Mouse (Mus musculus): ENCODE results near the gene Clk2.
A peak's percentile ranks its signal among the peaks of the same experiment; 100 is the strongest.
"Not testable (repeated sequence)": the region's sequence is repeated elsewhere in the genome, so short reads cannot be mapped to it uniquely, and the experiment has no call there.

The Clk2 gene

DNA sequence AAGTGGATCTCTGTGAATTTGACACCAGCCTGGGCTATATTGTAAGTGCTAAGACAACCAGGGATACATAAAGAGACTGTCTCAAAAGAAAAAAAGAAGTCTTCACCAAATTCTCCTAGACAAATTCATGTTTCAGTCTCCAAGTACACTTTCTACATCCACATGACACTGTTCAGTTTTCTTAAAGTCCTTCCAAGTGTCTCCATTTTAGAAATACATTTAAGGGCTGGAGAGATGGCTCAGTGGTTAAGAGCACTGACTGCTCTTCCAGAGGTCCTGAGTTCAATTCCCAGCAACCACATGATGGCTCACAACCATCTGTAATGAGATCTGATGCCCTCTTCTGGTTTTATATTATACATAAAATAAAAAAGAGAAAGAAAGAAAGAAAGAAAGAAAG, 3.4 kb upstream of the Clk2 start:
- not testable (repeated sequence) for DNase-seq

DNA sequence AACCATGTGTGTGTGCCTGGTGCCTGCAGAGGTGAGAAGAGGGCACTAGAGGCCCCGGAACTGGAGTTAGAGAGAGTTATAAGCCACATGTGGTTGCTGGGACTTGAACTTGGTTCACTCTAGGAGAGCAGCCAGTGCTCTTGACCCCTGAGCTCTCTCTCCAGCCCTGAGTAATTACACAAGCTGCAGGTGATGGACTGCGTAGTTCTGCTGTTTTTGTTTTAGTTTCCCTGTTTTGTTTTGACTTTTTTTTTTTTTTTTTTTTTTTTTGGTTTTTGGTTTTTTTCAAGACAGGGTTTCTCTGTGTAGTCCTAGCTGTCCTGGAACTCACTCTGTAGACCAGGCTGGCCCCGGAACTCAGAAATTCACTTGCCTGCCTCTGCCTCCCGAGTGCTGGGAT, 2.8 kb upstream of the Clk2 start:
- no peak for DNase-seq

DNA sequence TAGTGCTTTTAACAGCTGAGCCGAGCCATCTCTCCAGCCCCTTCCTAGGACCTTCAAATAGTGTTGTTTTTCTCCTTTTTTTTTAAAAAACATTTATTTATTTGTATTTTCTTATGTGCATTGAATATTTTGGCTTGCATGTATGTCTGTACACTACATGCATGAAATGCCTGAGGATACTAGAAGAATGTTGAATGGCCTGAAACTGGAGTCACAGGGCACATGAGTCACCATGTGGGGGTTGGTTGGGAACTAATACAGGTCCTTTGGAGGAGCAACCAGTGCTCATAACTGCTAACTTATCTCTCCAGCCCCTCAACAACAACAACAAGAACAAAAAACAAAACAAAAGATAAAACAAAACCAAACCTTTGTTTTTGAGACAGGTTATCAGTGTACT, 1.5 kb upstream of the Clk2 start:
- no peak for DNase-seq

DNA sequence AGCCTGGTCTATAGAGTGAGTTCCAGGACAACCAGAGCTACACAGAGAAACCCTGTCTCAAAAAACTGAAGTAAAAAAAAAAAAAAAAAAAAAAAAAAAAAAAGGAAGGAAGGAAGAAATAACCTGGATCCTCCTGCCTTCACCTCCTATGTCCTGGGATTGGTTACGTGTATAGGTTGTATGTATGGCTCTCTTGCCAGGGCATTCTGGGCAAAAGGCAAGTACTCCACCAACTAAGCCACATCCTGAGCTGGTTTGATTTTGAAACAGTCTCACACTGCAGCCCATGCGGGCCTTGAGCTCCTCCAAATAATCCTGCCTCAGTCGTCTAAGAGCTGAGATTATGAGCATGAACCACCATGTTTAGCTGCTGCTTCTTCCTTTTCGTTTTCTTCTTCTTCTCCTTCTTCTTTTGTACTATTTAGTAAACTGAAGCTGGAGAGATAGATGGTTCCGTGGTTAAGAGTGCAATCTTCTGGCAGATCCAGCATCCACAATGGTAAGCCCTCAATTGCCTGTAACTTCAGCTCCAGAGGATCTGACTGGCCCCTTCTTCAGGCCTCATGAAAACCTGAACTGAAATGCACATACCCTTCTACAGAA, 851 bp upstream of the Clk2 start:
- no peak for DNase-seq

DNA sequence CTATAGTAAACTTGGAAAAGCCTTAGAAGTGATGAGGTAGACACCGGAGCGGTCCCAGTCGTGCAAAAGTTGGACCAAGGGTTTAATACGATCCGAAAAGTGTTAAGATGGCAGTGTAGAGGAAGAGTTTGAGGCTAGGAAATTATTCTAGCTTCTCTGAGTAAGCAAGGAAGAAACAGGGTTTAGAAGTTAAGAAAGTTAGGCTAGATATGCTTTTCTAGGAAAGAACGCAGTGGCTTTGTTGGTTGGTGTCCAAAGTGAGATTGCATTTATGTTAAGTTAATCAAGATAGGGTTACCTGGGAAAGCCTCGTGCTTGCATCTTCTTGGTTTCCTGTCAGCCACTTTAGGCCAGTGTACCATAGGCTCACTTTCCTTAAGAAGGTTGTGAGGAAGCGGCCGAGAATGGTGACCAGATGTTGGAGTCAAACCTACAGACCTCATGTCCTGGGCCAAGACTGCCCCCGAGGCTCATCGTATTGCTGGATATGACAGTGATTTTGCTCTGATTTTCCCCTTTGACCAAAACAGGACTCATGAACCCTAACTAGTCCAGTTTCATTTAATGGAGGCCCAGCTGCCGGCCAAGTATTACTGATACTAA, 774 bp downstream of the Clk2 start:
- DNase-seq = no peak

DNA sequence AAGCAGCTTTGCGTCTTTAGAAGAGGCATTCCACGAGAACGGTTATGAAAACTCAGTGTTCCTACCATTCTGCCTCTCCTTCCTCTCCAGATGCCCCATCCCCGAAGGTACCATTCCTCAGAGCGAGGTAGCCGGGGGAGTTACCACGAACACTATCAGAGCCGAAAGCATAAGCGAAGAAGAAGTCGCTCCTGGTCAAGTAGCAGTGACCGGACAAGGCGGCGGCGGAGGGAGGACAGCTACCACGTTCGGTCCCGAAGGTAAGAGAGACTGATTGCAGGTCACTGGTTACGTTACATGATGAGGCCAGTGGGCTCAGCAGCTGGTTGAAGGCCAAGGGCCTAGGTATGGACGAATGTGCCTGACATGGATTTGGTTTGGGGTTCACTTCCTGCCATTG, 2.4 kb downstream of the Clk2 start:
- no peak for DNase-seq

DNA sequence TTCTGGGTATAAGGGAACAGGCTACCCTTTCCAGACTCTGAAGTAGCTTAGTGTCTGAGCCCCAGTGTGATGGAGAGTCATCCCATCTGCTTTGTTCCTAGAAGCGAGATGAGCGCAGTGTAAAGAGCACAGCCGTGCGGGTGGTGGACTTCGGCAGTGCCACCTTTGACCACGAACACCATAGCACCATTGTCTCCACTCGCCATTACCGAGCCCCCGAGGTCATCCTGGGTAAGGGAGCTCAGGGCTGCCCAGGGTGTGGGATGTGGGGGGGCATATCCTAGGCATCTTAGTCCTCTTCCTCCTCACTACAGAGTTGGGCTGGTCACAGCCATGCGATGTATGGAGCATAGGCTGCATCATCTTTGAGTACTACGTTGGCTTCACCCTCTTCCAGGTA, 10.2 kb downstream of the Clk2 start:
- no peak for DNase-seq

DNA sequence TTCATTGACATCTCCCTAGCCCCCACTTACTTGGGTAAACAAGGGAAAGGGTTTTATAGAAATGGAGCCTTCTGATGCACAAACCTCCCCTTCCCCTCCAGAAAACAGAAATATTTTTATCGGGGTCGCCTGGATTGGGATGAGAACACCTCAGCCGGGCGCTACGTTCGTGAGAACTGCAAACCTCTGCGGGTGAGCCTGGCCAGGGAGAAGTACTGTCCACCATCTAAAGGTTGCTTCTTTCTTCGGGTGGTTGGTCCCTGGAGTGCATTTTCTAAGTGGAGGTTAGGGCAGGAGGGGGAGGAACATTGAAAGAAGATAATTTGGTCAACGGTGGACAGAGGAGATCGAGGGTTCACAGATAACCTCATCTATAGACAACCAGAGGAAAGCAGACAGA, 10.9 kb downstream of the Clk2 start:
- no peak for DNase-seq

DNA sequence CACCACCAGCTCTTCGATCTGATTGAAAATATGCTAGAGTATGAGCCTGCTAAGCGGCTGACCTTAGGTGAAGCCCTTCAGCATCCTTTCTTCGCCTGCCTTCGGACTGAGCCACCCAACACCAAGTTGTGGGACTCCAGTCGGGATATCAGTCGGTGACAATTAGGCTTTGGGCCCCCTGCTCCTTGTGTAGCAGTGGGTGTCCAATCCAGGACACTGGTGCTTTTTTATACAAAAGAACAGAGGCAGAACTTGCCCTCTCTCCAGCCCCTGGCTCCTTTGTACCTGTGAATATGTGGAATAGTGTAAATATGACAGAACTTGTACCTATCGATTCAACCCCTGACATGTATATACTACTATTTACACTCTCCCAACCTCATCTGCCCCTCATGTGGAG, 11.8 kb downstream of the Clk2 start:
- no peak for DNase-seq

DNA sequence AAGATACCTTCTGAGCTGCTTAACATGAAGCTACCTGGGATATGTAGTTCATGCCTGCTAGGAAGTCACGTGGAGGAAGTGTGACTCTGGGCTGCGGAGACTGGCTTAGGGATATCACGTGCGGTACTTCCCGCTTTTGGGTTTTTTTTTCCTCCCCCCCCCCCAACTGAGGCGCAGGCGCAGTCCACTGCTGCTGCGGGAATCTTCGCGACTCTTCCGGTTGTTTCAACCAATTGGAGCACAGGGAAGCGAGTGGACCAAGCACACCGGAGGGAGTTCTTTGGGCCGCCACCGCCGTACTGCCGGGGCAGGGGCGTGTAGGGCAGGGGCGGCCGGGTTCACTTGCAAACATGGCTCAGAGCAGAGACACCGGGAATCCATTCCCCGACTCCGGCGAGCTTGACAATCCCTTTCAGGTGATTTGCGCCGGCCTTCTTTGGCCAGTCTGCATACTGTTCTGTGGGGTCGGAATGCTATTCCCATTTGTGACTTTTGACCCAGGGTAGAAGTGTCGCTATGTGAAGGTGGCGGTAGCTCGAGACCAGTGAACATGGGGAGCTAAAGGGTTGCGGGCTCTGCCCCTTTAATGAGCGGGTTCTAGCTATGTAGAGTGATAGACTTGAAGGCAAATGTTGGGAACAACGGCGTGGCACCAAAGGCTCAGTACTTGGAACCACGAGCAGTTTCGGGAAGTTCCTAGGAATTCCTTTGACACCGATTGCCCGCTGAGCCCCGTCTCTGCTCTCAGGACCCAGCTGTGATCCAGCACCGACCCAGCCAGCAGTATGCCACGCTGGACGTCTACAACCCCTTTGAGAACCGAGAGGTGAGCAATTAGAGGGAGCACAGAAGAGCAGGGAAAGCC, 12.9 kb downstream of the Clk2 start, which contains the start of gene Scamp3:
Scamp3 (plus strand) TSS at position 232 of the 865 bp plus-strand sequence.
- DNase-seq = peak; percentile 84

DNA sequence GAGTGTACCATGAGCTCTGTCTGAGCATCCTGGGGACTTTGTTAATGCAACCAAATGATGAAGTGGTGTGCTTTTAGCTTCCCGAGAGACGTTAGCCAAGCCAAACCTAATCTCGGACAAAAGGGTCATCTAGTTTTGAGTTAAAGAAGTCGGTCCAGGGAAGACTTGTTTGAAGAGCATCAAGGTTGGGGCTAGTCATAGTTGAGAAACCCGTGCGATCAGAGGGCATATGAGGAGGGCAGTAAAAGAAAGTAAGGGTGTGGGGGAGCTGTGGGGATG, 13.5 kb downstream of the Clk2 start:
- no peak for DNase-seq

DNA sequence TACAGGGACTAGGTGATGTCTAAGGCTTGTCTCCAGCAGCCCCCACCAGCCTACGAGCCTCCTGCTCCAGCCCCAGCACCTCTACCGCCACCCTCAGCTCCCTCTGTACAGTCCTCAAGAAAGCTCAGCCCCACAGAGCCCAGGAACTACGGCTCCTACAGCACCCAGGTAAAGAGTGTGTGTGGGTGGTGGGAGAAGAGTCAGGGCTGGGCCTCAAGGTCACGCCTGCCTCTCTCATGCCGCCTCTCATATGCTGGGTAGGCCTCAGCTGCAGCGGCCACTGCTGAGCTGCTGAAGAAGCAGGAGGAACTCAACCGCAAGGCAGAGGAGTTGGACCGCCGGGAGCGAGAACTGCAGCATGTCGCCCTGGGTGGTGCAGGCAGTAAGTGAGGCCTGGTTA, 14.5 kb downstream of the Clk2 start:
- no peak for DNase-seq

DNA sequence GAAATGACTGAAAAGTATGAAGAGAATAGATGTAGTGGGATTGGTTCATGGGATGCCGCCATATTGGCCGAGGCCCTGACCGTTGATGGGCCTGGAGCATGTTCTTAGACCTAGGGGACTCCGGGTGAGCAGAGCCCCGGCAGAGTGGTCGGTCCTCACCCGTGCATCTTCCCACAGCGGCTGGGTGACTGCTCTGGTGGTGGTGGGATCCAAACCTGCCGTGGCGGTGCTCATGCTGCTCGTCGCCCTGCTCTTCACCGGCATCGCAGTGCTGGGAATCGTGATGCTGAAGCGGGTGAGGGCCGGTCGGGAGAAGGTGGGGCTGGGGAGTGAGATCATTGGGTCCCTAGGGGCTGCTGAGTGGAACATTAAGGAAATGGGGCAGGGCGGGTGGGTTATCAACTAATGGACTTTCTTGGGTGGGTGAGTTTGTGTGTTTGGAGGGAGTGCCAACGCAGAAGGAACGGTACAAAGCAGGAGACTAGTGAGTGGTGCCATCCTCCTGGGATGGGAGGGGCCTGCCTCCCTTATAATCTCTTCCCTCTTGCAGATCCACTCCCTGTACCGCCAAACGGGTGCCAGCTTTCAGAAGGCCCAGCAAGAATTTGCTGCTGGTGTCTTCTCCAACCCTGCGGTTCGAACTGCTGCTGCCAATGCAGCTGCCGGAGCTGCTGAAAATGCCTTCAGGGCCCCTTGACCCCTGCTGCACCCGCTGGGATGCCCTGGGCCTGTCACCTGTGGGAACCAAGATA, 17.3 kb downstream of the Clk2 start:
- no peak for DNase-seq

DNA sequence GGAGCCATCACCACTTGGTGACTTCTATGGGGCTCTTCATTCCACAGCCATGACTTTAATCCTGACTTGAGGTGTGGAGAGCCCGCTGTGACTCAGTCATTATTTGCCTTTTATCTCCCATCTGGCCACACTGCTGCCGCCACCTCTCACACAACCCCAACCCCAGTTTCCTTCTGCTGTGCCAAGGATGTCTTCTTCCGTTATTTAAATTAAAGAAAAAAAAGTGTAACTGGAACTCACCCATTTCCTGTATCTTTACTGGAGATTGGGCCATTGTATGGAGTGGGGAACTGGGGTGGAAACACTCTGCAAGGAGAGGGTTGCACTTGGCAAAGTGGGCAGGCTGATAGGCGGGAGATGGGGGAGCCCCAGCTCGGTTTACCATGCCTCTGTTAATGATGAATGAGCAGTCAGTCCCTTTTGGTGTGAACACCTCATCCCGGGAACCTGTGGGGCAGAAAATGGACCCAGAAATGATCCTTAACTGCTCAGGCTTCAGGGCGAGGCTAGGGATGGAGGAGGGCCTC, 18.0 kb downstream of the Clk2 start:
- no peak for DNase-seq

DNA sequence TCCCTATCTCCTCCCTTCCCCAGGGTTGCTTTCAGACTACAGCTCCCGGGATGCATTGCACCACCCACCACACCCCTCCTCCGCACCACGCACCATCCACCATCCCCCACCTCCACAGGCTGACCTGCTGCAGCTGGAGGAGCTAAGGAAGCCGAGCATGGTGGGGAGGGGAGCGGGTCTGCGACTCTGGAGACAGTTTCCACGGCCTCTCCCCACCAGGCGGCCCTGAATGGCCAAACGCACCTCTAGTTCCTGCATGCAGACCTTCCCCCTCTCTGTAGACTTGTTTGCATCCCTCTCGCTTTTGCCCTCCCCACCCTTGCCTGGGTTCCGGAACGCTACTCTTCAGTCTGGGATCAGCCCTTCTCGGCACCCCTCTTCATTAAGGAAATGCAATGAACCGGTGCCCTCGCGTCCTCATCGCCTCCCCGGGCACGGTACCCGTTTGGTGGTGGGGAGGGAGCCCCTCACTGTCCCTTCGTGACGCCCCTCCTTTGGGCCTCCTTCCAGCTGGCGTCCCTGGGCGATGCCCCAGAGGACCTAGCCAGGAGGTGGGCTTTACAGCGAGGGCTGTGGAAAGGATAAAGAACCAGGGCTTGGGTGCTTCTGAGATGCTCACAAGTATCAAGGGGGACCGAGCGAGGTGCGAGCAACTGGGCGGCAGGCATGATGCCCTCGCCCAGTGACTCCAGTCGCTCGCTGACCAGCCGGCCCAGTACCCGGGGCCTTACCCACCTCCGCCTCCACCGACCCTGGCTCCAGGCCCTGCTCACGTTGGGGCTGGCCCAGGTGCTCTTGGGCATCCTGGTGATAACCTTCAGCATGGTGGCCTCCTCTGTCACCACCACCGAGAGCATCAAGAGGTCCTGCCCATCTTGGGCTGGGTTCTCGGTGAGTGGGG, 18.7 kb downstream of the Clk2 start, which contains the start of gene Fam189b:
Fam189b (plus strand) TSS at position 86 of the 901 bp plus-strand sequence.
- DNase-seq = peak; percentile 83

DNA sequence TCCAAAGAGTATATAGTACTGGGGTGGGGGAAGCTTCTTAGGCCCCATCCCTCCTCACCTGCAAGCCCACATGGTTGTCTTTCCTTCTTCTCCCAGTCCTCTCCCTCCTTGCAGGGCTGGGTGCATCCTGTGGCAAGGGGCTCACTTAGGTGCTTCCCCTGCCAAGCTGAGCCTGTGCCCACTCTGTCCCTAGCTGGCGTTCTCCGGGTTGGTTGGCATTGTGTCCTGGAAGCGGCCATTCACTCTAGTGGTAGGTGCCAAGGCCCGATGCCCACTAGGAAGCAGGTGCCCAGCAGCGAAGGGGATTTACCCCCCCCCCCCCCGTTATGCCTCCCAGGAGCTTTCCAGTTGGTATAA, 19.3 kb downstream of the Clk2 start:
- DNase-seq = no peak

DNA sequence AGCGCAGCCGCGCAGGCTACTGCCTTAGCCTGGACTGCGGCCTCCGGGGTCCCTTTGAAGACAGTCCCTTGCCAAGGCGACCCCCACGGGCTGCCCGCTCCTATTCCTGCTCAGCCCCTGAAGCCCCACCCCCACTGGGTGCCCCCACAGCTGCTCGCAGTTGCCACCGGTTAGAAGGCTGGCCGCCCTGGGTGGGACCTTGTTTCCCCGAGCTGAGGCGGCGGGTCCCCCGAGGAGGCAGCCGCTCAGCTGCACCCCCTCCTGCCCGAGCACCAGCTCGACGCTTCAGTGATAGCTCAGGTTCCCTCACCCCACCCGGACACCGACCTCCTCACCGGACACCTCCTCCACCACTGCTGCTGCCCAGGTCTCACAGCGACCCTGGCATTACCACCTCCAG, 22.6 kb downstream of the Clk2 start:
- no peak for DNase-seq

DNA sequence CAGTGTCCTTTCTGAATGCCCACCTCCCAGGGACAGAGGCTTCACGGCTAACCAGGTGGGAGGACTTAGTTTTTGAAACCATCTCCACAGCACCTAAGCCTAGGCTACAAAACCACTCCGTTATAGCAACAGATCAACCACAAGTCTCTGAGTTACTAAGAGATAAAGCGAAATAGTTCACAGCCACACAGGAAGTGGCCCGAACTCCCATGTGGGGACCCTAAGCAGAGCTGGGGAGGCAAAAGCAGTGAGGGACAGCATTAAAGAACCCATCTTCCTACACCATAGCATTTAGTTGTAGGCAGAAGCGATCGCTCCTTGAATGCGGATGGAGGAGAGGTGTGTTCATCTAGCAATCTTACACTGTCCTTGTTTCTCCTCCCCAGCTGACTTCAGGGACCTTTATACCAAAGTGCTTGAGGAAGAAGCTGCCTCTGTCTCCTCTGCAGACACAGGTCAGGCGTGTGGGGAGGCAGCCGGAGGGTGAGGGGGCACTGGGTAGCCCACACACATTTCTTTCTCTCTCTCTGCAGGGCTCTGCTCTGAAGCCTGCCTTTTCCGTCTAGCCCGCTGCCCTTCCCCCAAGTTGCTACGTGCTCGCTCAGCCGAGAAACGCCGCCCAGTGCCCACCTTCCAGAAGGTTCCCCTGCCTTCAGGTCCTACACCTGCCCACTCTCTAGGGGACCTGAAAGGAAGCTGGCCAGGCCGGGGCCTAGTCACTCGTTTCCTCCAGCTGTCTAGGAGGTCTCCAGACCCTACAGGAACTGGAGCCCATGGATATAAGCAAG, 23.3 kb downstream of the Clk2 start:
- DNase-seq = no peak

DNA sequence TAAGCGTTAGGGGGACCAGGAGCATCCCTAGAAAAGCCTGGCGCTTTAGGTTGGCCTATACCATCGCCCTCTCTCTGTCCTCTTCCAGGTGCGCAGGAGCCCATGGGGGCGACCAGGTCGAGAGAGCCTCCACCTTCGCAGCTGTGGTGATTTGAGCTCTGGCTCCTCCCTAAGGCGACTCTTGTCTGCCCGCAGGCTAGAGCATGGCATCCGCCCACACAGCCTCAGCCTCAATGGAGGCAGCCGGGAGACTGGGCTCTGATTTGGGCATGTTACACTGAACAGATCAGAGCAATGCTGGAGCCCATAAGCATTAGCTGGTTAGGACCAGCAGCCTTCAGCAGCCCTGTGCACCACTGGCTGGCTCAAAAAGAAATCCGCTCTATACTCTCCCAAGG, 23.9 kb downstream of the Clk2 start:
- no peak for DNase-seq

DNA sequence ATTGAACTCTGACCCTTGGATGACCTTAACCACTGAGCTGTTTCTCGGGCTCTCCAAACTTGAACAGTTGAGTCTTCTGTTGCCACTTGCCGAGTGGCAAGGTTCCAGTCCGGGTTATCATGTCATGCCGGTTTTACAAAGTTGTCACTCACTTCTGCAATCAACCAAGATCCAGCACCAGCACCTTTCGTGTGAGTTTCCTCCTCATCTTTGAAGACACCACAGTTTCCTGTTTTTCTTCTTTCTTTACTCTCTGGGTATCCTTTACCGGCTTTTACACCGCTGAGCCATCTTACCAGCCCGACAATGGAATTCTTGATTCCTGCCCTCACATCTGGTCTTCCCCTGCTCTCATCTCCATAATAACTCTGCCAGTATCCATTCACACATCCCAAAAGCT, 25.8 kb downstream of the Clk2 start:
- DNase-seq = no peak

DNA sequence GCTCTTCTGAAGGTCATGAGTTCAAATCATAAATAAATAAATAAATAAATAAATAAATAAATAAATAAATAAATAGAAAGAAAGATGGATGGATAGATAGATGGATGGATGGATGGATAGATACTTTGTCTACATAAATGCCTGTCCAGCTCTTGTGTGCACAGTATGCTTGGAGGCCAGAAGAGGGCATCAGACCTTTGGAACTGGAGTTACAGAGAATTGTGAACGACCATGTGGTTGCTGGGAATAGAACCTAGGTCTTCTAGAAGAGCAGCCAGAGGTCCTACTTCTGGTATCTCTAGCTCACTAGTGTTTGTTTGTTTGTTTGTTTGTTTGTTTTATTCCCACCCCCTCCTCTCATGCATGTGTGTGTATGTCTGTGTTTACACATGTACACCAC, 28.8 kb downstream of the Clk2 start:
- DNase-seq = no peak

DNA sequence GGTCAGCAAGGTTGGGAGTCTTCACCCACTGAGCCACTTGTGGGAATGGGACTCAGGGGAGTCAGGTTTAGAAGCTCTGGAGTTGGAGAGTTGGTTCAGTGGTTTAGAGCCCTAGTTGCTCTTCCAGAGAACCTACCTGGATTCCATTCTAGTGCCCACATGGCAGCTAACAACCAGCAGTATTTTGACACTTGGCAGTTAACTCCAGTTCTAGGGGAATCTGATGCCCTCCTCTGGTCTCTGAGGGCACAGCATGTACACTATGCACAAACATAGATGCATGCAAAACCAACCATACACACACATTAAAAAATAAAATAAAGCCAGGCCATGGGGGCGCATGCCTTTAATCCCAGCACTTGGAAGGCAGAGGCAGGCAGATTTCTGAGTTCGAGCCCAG, 29.3 kb downstream of the Clk2 start:
- no peak for DNase-seq
